Mouse (Mus musculus): Measurements from ENCODE around the gene H2-M9.

H2-M9 gene

GRCm38 (mm10) chr17:36642566-36642965 lies at the start of gene H2-M9:
Gene H2-M9 (minus strand): TSS chr17:36642666.
- DNase-seq (ENCODE audit: low spot score in 2 of 2), result no peak

- no peak for DNase-seq (ENCODE audit: low spot score in 2 of 2)
These were observed 29.7 kb upstream of the H2-M9 start, which contains the start of gene H2-M1 for GRCm38 (mm10) chr17:36672119-36672518. Gene H2-M1 (minus strand): TSS chr17:36672219.
